Mouse (Mus musculus): Measurements from ENCODE around the gene Ppp6r1.

Gene Ppp6r1

GRCm38 (mm10) chr7:4658912-4659551 lies at the start of gene Ppp6r1:
Gene Ppp6r1 (minus strand): TSS chr7:4659019.
- peak; percentile 94 for DNase-seq (ENCODE audit: low read depth, low spot score)

DNA sequence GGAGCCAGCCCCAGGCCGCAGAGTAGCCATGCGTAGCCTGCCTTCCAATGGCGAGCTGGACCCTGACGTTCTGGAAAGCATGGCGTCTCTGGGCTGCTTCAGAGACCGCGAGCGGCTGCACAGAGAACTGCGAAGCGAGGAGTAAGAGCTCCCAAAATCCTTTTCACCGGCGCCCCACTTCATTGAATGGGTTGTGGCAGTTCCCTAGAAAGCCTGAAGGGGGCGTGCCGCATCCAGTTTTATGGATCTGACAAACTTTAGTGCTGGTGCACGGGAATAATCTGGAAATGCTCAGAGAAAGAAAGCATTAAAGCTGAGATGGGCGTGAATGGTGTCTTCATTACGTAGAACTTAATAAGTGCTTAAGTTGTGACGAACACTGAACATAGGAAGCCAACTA lies 46.3 kb upstream of the Ppp6r1 start:
- no peak for DNase-seq (ENCODE audit: low read depth, low spot score)

GRCm38 (mm10) chr7:4703195-4703594 lies 44.4 kb upstream of the Ppp6r1 start:
- DNase-seq (ENCODE audit: low read depth, low spot score) = no peak

- no peak for DNase-seq (ENCODE audit: low read depth, low spot score)
These were observed 43.5 kb upstream of the Ppp6r1 start for GRCm38 (mm10) chr7:4702334-4702733.

- no peak for DNase-seq (ENCODE audit: low read depth, low spot score)
These were observed 34.2 kb upstream of the Ppp6r1 start for GRCm38 (mm10) chr7:4693004-4693403.

- DNase-seq (ENCODE audit: low read depth, low spot score) = no peak
These were observed 32.3 kb upstream of the Ppp6r1 start for GRCm38 (mm10) chr7:4690951-4691653.

DNA sequence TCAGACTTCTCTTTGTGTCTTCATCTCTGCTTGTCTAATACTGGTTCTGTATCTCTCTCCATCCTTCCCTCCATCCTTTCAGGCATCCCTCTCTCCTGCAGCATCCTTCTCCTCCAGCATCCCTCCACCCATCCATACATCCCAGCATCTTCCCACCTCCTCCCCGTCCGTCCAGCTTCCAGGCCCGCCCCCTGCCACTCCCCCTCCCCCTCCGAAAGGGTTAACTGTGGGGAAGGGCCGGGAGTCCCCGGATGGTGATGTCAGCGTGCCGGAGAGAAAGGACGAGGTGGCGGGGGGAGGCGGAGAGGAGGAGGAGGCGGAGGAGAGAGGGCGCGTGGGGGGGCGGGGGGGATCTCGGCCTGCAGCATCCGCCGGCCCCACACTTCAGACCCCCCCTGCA lies 31.6 kb upstream of the Ppp6r1 start, which contains the start of gene Brsk1:
TSS of gene Brsk1 (plus strand) at position 218 of the 400 bp plus-strand sequence.
- peak; percentile 90 for DNase-seq (ENCODE audit: low read depth, low spot score)

DNA sequence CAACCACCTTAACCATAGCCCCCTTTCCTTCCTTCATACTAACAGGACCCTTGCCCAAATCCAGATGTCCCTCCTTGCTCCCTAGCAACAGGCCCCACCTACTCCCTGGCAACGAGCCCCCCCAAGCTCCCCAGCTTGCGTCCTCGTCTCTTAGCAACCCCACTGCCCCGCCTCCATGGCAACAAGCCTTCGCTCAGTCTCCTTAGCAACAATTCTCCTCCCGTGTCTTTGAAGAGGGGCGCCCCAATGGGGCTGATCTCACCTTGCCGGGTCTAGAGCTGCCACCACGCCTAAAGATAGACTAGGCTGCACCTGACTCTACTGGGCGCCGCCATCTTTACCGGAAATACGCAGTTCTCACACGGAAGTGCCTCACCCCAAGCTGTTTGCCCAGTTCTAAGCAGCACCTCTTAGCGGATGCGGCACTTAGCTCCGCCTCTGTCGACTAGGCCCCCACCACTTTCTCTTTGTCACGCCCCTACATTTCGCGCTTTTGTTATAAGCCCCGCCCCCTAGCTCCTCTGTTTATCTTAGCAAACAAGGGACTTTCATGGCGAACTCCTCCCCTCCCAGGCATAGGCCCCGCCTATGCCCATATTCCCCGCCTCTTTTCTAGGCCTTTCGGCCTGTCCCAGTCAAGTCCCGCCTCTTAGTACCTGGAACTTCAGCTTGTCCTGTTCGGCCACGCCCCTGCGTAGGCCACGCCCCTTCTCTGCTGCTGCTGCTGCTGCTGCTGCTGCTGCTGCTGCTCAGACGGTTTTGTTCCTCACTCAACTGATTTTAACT lies 26.0 kb upstream of the Ppp6r1 start, which contains the start of gene Hspbp1:
TSS of gene Hspbp1 (minus strand) at position 437 of the 786 bp plus-strand sequence.
- peak; percentile 89 for DNase-seq (ENCODE audit: low read depth, low spot score)

- no peak for DNase-seq (ENCODE audit: low read depth, low spot score)
These were observed 25.4 kb upstream of the Ppp6r1 start for GRCm38 (mm10) chr7:4684203-4684602.

DNA sequence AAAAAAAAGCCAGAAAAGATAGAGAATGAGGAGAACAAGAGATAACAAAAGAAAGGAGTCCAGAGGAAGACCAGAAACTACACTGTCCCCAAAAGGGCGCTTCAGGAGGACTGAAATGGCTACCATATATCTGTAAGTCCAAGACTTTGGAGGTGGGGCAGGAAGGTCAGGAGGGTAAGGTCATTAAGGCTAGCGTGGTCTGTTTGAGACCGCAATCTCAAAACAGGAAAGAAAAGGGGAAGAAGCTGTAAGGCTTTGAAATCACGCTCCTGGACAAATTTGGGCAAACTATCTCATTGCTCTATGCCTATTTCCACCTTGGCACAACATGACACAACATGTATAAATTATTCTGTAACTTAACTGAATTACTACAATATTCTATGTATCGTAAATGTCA lies 24.5 kb upstream of the Ppp6r1 start:
- DNase-seq (ENCODE audit: low read depth, low spot score) = no peak

GRCm38 (mm10) chr7:4675200-4675599 lies 16.4 kb upstream of the Ppp6r1 start:
- DNase-seq (ENCODE audit: low read depth, low spot score) = no peak

- DNase-seq (ENCODE audit: low read depth, low spot score) = no peak
These were observed 15.4 kb upstream of the Ppp6r1 start for GRCm38 (mm10) chr7:4674114-4674731.

DNA sequence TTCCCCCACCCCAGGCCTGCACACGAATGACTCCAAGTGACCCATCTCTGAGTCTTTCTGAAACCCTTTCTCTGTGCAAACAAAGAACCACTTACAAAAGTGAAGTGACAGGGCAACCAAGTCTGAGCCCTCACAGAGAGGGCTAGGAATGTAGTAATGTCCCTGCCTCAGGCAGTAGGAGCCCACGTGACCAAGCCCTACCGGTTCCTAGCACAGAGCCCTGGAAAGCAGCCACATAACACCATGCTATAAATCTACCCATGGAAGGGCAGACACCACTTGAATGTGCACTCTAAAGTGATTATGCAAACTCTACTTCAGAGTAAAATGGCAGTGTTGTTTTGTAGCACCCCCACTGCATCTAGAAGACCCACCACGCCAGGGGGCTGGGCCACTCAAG lies 13.1 kb upstream of the Ppp6r1 start:
- no peak for DNase-seq (ENCODE audit: low read depth, low spot score)

DNA sequence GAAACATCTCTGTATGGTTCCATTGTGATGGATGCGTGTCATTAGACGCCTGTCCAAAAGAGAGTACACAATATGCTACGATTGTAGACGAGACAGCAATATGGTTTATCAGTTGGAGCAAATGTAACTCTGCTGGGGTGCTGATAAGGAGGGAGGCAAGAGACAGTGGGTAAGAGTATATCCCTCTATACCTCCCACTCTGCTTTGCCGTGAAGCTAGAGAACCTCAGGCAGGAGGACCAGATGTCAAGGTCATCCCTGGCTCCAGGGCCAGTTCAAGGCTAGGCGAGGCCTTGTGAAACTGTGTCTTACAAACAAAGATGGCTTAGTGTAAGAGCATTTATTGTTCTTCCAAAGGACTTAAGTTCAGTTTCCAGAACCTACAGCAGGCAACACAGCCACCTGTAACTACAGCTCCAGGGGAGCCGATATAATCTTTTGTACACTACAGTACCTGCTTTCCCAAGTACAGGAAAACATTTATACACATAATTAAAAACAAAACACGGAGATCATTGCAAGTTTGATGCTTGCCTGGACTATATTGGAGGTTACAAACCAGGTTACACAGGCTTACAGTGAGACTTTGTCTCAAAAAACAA lies 11.9 kb upstream of the Ppp6r1 start:
- no peak for DNase-seq (ENCODE audit: low read depth, low spot score)

- no peak for DNase-seq (ENCODE audit: low read depth, low spot score)
These were observed 10.3 kb upstream of the Ppp6r1 start for GRCm38 (mm10) chr7:4669156-4669555.

DNA sequence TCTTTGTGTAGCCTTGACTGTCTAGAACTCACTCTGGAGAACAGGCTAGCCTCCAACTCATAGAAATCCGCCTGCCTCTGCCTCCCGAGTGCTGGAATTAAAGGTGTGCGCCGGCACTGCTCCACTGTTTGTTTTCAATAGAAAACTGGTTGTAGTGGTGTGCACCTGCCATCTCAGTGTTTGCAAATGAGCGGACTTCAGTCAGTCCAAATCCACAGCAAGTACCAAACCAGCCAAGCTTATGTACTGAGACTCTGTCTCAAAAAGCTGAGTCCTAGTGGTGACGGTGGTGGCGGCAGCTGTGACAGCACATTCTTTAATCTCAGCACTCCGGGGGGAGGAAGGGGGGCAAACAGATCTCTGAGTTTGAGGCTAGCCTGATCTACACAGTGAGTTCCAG lies 9.7 kb upstream of the Ppp6r1 start:
- DNase-seq (ENCODE audit: low read depth, low spot score) = no peak

GRCm38 (mm10) chr7:4666871-4667270 lies 8.1 kb upstream of the Ppp6r1 start:
- no peak for DNase-seq (ENCODE audit: low read depth, low spot score)

DNA sequence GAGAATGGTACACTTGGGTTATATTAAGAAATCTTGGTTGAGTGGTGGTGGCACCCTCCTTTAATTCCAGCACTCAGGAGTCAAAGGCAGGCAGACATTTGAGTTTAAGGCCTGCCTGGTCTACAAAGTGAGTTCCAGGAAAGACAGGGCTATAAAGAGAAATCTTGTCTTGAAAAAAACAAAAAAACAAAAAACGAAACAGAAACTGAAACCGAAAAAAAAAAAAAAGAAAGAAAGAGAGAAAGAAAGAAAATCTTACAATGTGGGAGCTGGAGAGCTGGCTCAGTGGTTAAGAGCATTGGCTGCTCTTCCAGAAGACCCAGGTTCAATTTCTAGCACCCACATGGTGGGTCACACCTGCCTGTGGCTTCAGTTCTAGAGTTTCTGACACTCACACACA lies 4.9 kb upstream of the Ppp6r1 start:
- DNase-seq (ENCODE audit: low read depth, low spot score) = no peak

DNA sequence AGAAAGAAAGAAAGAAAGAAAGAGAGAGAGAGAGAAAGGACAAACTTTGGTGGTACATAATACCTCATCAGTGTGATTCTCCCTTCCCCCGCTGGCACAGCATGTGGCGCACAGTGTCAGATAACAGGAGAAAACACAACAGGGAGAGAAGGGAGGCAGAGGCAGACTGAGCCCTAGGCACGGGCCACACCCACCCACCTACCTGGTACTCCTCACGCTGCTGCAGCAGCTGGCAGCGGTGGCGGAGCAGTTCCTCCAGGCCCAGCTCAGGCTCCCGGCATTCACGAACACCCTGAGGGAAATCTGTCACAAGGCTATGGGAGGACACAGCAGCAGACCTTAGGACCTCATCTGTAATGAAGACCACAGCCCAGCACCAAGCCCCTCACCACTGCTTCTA lies 4.4 kb upstream of the Ppp6r1 start:
- no peak for DNase-seq (ENCODE audit: low read depth, low spot score)

GRCm38 (mm10) chr7:4659911-4660443 lies 1.2 kb upstream of the Ppp6r1 start:
- DNase-seq (ENCODE audit: low read depth, low spot score) = no peak
